Mouse (Mus musculus) embryonic facial prominence, embryonic 10.5 days (tissue): ENCODE results near the gene Tulp2. TPM values are rescaled to one million over a fixed set of nuclear protein-coding genes. Genes with fewer than 3 reads are reported as not detected.
"Not testable (repeated sequence)": the region's sequence is repeated elsewhere in the genome, so short reads cannot be mapped to it uniquely, and the experiment has no call there.

Experiments
- DNase-seq: peaks from one replicate; pipeline ENCODE4 v3.0.0-alpha.2; 2017; ENCODE audit warnings: low spot score
- H3K27ac ChIP-seq: fragments of 300-500 bp; sonication (generic); replicated peaks from 2 replicates; pipeline ENCODE4 v1.5.1; 2016; ENCODE audit warnings: mild to moderate bottlenecking
- H3K27me3 ChIP-seq: fragments of 300-500 bp; sonication (generic); replicated peaks from 2 replicates; pipeline ENCODE4 v1.6.1; 2016; ENCODE audit warnings: low read depth, mild to moderate bottlenecking; ENCODE audit not compliant: poor library complexity, severe bottlenecking
- H3K36me3 ChIP-seq: fragments of 300-500 bp; sonication (generic); replicated peaks from 2 replicates; pipeline ENCODE4 v1.6.1; 2016; ENCODE audit warnings: mild to moderate bottlenecking, moderate library complexity
- H3K4me1 ChIP-seq: fragments of 300-500 bp; sonication (generic); 2 replicates; pipeline ENCODE4 v1.6.1; 2016
- H3K4me3 ChIP-seq: fragments of 300-500 bp; sonication (generic); 2 replicates; pipeline ENCODE4 v1.5.1; 2016; ENCODE audit warnings: mild to moderate bottlenecking, moderate library complexity
- H3K9me3 ChIP-seq: fragments of 300-500 bp; sonication (generic); 2 replicates; pipeline ENCODE4 v1.6.1; 2016; ENCODE audit warnings: mild to moderate bottlenecking
- WGBS: fragments of 180-500 bp; shearing (Covaris S2); methylation state at CpG from one replicate; pipeline ENCODE4 v1.1.7; 2016; 5-methylcytosine and 5-hydroxymethylcytosine counted together
- polyA plus RNA-seq: library from polyadenylated mRNA; unstranded; fragments of >200 nt; fragmentation: Nextera tagmentation; extraction: Ambion mirVana; gene quantifications from 2 replicates; pipeline ENCODE4 v1.2.1, GENCODE M21; 2016

Gene Tulp2
- polyA plus RNA-seq, 1 experiment from 2014 or later: 1.4 TPM

DNA sequence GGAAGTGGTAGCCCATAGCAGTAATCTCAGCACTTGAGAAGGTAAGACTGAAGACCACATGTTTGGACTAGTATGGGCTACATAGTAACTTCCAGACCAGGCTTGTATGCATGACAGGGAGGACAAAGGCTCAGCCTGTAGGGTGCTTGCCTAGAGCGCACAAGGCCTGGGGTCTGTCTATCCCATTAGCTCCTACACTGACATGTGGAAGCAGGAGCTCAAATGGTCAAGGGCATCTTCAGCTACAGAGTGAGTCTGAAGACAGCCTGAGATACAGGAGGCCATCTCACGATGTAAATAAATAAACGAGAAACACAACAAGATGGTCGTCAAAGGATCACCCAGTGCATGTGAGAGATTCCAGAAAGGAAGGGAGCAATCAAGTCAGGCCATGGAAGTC is 19.4 kb upstream of the Tulp2 start:
- H3K4me1 ChIP-seq: peaks cover 53% of the 10 kb centered on the region
- no peaks in the 10 kb centered on the region for H3K27me3 ChIP-seq
- WGBS: 86% methylated on average over 4 of the region's 4 CpGs
- no peak for DNase-seq
- H3K9me3 ChIP-seq: no peaks in the 10 kb centered on the region
- H3K36me3 ChIP-seq: peaks cover 69% of the 10 kb centered on the region
- no peak overlapping the region for H3K27ac ChIP-seq
- H3K4me3 ChIP-seq: no peak overlapping the region

DNA sequence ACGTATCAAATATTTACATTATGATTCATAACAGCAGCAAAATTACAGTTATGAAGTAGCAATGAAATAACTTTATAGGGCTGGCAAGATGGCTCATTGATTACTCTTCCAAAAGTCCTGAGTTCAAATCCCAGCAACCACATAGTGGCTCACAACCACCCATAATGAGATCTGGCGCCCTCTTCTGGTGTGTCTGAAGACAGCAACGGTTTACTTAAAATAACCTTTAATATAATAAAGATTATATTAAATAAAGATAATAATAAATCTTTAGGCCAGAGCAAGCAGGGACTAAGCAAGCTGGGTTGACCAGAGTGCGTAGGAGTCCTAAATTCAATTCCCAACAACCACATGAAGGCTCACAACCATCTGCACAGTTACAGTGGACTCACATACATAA is 18.8 kb upstream of the Tulp2 start:
- WGBS: 79% methylated on average over 4 of the region's 4 CpGs
- H3K27ac ChIP-seq, H3K27me3 ChIP-seq, DNase-seq, H3K9me3 ChIP-seq, H3K4me3 ChIP-seq: not testable (repeated sequence)
- H3K4me1 ChIP-seq: peaks cover 50% of the 10 kb centered on the region
- H3K36me3 ChIP-seq: peaks cover 64% of the 10 kb centered on the region

DNA sequence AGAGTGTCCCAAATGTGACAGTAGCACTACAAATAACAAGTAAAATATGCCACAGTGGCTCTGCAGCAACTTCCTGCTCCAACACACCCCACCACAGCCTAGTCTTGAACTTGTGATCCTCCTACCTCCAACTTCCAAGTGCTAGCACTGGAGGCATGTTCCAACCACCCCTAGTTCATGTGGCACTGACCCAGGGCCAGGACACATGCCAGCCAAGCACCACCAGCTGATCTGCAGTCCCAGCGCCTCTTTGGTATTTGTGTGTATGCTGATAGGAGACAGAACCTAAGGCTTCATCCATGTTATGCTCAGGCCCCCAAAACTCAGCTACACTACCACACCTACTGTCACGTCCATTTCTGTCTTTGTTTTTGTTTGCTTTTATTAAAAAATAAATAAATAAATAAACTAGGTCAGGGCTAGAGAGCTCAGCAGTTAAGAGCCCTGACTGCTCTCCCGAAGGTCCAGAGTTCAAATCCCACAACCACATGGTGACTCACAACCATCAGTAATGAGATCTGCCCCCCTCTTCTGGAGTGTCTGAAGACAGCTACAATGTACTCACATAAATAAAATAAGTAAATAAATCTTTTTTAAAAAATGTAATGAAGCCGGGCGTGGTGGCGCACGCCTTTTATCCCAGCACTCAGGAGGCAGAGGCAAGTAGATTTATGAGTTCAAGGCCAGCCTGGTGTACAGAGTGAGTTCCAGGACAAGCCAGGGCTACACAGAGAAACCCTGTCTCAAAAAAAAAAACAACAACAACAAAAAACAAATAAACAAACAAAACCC is 17.5 kb upstream of the Tulp2 start:
- Histone ChIP-seq H3K27ac (no peak overlapping the region), H3K36me3 (peaks cover 54% of the 10 kb centered on the region), H3K27me3 (no peaks in the 10 kb centered on the region), H3K4me1 (peaks cover 43% of the 10 kb centered on the region), H3K4me3 (no peak overlapping the region), H3K9me3 (no peaks in the 10 kb centered on the region)
- DNase-seq: no peak
- whole genome bisulfite sequencing: 96% methylated on average over 7 of the region's 7 CpGs

DNA sequence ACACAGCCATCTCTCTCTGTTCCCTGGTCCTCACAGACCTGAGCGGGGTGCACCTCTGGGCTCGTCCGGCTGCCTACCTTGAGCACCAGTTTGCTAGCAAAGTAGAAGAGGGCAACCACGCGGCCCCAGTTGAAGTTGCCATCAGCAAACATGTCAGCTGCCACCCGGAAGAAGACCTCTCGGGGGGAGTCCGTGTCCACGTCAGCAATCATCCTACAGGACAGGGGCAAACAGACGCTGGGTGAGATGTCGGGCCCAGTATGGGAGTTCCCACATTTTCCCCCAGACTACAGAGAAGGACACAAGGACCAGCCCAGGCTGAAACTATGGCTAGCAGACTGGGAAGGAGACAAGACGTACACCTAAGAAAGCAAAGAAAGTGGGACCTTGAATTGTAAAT is 16.6 kb upstream of the Tulp2 start:
- H3K9me3 ChIP-seq: no peaks in the 10 kb centered on the region
- 96% methylated on average over 12 of the region's 12 CpGs for WGBS
- H3K36me3 ChIP-seq: peaks cover 54% of the 10 kb centered on the region
- H3K4me1 ChIP-seq: peaks cover 40% of the 10 kb centered on the region
- no peak overlapping the region for H3K27ac ChIP-seq
- H3K4me3 ChIP-seq: peak overlapping the region; percentile 86; the same call in 1 of the 2 replicates
- no peak for DNase-seq
- no peaks in the 10 kb centered on the region for H3K27me3 ChIP-seq

DNA sequence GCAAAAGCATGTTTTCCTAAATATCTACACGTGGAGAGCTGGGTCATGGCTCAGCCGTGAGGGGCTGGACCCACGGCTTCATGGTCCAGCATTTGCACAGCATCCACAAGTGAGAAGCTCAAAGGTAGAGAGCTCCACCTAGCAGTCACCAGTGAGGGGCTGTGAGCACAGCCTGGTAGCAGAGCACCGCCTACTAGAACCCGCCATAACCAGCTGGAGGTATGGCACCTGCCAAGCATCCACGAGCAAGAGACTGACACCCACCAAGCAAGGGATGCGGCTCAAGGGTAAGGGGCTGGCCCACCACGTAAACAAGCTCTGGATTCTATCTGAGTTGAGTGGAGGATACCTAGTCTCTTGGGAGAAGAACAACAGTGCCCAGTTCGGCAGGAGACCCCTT is 16.1 kb upstream of the Tulp2 start:
- WGBS: 84% methylated on average over 9 of the region's 9 CpGs

DNA sequence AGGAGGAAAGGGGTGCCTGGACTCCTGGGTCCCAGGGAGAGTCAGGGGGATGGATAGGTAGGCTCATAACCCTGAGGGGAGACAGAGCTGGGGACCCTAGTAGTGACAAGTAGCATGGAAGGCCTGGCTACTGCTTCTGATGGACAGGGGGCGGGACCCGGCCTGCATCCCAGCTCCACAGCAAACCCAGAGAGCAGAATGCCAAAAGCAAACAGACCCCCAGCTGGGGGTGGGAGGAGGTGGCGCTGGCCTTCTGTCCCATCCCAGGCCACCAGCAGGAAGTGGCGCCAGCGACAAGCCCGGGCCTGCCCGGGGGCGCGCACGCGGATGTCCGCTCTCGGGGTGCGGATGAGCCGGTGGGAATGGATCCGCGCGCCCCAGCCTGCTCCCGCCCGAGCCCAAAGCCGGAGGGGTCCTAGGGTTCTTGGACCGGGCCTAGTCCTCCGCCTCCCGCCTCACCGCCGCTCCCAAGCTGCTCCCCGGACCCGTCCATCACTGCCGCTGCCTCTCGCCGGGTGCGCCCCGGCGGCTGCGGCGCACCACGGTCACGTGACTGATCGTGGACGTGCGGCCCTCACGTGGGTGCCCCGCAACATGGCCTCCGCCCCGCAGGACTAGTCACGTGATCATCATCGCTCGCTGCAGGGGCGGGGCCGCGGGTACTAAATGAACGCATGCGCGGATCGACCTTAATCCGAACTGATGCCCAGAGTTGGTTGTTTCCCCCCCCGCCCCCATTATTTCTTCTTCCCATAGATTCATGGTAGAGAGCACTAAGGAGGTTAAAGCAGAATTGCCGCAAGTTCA is 15.2 kb upstream of the Tulp2 start, which contains the start of gene Bax:
TSS of gene Bax (minus strand) at position 616 of the 807 bp plus-strand sequence.
- Histone ChIP-seq H3K27me3 (no peaks in the 10 kb centered on the region), H3K36me3 (peaks cover 42% of the 10 kb centered on the region), H3K4me1 (peaks cover 26% of the 10 kb centered on the region), H3K27ac (peak within 1 kb of the TSS; percentile 91), H3K4me3 (peak within 1 kb of the TSS; percentile 86), H3K9me3 (no peaks in the 10 kb centered on the region)
- WGBS: under 1% methylated on average over 58 of the region's 58 CpGs
- peak; percentile 97 for DNase-seq

More for the DNA sequence above, 16.1 kb upstream of the Tulp2 start:
- H3K27ac ChIP-seq: peak overlapping the region; percentile 91; the same call in 1 of the 2 replicates
- H3K4me3 ChIP-seq: peak overlapping the region; percentile 86
- DNase-seq: no peak
- peaks cover 52% of the 10 kb centered on the region for H3K36me3 ChIP-seq
- no peaks in the 10 kb centered on the region for H3K9me3 ChIP-seq
- peaks cover 35% of the 10 kb centered on the region for H3K4me1 ChIP-seq
- H3K27me3 ChIP-seq: no peaks in the 10 kb centered on the region

DNA sequence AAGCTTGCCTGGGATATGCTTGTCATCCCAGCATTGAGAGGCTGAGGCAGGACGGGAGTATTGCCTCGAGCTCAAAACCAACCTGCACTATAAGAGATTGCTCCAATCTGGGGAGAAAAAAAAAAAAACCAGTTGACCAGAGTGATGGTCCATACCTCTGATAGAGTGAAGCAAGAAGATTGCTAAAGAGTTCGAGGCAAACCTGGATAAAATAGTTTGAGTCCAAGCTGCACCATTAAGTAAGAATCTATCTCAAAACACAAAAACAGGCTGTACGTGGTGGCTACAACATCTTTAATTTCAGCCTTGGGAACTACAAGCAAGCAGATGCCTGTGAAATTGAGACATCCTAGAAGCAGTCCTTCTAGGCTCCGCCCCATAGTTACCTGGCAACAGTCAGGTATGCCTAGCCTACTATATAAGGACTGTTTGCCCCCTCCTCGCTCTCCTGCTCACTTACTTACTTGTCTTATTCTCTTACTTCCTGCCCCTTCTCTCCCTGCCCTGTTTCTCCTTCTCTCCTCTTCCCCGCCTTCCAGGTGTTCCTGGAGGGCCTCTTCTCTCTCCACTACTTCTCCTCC is 14.5 kb upstream of the Tulp2 start:
- peak overlapping the region; percentile 91 for H3K27ac ChIP-seq
- H3K36me3 ChIP-seq: peaks cover 36% of the 10 kb centered on the region
- 31% methylated on average over 7 of the region's 7 CpGs for WGBS

DNA sequence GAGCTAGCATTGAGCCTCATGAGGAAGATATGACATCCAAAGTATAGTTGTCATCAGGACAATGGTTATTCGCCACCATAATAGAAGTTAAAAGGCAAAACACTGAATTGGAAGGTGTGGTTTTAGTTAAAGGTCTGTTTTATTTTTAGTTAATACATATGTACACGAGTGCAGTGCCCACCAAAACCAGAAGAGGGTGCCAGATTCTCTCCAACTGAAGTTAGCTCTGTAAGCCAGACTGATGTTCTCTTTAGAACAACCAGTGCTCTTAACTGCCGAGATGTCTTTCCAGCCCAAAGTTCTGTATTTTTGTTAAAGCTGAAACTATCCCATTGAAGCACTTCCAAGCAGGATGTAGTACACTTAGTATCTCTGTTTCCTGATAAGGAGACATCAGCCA is 10.8 kb upstream of the Tulp2 start:
- 0 out of 2 replicates have a peak, but pooled peaks cover 3% of the 10 kb centered on the region for H3K36me3 ChIP-seq
- no peak overlapping the region for H3K4me3 ChIP-seq
- no peaks in the 10 kb centered on the region for H3K27me3 ChIP-seq
- H3K4me1 ChIP-seq: peaks cover 18% of the 10 kb centered on the region
- 14% methylated on average over 3 of the region's 3 CpGs for WGBS
- peak; percentile 64 for DNase-seq
- no peak overlapping the region for H3K27ac ChIP-seq
- H3K9me3 ChIP-seq: no peaks in the 10 kb centered on the region

More for the DNA sequence above, 14.5 kb upstream of the Tulp2 start:
- H3K27me3 ChIP-seq: no peaks in the 10 kb centered on the region
- peaks cover 21% of the 10 kb centered on the region for H3K4me1 ChIP-seq
- no peak for DNase-seq
- H3K4me3 ChIP-seq: peak overlapping the region; percentile 86
- H3K9me3 ChIP-seq: no peaks in the 10 kb centered on the region

DNA sequence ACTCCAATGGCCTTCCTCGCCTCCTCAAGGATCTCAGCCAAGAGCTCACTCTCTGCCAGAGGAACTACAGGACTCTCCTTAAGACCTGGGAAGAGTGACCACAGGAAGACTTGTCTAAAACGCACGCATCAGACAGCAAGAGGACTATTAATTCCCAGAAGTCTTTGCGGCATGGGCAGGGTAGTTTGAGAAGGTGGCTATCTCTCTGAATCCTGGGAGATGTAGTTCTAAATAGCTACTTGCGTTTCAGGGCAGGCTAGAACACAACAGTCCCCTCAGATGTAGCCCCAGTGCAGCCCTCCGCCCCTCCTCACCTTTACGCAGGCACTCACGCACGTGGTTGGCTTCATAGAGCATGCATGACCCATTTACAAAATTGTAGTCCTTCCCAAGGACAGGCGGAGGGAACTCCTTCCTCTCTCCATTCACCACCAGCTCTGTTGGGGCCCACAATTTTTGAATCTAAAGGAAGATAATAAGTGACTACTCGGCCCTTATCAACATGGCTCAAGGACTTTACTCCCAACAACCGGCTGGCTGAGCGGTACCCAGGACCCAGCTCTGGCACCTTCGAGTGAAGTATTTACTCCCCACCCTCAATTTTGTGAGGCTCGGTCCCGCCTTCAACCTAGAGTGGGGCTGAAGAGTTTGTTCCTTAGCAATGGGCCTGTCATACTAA is 6.2 kb upstream of the Tulp2 start:
- no peaks in the 10 kb centered on the region for H3K9me3 ChIP-seq
- peaks cover 11% of the 10 kb centered on the region for H3K36me3 ChIP-seq
- H3K4me3 ChIP-seq: peak overlapping the region; percentile 40; the same call in 1 of the 2 replicates
- H3K27me3 ChIP-seq: no peaks in the 10 kb centered on the region
- DNase-seq: no peak
- 0 out of 2 replicates have a peak, but pooled peaks cover 6% of the 10 kb centered on the region for H3K4me1 ChIP-seq
- 71% methylated on average over 16 of the region's 16 CpGs for WGBS
- H3K27ac ChIP-seq: peak overlapping the region; percentile 57; the same call in 1 of the 2 replicates

DNA sequence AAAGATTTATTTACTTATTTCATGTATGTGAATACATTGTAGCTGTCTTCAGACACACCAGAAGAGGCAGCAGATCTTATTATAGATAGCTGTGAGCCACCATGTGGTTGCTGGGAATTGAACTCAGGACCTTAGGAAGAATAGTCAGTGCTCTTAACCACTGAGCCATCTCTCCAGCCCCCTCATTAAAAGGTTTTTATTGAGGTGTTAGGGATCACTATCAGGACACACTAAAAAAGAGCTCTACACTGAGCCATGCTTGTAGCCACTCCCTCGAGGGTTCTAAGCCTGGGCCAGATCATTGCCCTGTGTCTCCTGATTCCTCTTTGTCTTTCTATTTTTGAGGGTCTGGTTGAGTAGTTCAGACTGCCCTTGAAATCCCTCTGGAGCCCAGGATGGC is 5.2 kb upstream of the Tulp2 start:
- H3K27ac ChIP-seq: no peak overlapping the region
- H3K4me3 ChIP-seq: no peak overlapping the region
- H3K4me1 ChIP-seq: 0 out of 2 replicates have a peak, but pooled peaks cover 6% of the 10 kb centered on the region
- 72% methylated on average over 1 of the region's 1 CpGs for WGBS
- peaks cover 11% of the 10 kb centered on the region for H3K36me3 ChIP-seq
- DNase-seq: no peak
- H3K9me3 ChIP-seq: no peaks in the 10 kb centered on the region
- no peaks in the 10 kb centered on the region for H3K27me3 ChIP-seq

DNA sequence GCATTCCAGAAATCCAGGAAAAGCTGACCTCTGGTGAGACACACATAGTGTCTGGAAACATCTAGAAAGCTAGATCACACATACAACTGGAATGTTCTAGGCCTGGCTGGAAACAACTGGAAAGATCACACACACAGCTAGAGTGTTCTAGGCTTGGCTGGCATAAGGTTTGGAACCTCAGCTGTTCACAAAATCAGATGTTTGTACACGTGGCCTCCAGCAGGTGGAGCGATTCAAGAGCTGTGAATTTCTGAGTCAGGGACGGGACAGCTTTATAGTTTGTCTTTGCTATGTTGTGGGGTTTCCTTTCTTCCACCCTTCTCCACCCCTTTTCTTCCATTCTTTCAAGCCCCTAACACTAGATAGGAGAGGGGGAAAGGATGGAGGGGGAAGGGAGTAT is 4.7 kb upstream of the Tulp2 start:
- Histone ChIP-seq H3K9me3 (no peaks in the 10 kb centered on the region), H3K27ac (no peak overlapping the region), H3K27me3 (no peaks in the 10 kb centered on the region), H3K4me1 (0 out of 2 replicates have a peak, but pooled peaks cover 6% of the 10 kb centered on the region), H3K36me3 (peaks cover 11% of the 10 kb centered on the region), H3K4me3 (no peak overlapping the region)
- 17% methylated on average over 3 of the region's 3 CpGs for WGBS
- peak; percentile 55 for DNase-seq

DNA sequence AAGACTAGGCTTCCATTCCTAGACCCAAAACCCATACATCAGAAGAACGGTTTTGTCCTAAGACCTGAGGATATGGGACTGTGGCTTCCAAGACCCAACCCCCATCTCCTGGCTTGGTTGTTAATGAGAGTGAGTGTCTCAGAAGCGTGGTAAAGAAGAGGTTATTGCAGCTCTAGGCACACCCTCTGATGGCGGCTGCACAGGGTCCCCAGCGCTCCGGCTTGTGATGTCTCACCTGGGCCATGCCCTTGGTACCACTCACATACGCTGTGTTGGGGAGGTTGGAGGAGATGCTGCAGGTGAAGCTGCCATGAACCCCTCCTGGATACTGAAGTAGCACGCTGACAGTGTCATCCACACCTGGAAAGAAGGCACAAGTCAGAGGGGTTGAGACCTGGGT is 2.9 kb upstream of the Tulp2 start:
- peaks cover 9% of the 10 kb centered on the region for H3K36me3 ChIP-seq
- no peaks in the 10 kb centered on the region for H3K9me3 ChIP-seq
- 0 out of 2 replicates have a peak, but pooled peaks cover 6% of the 10 kb centered on the region for H3K4me1 ChIP-seq
- 94% methylated on average over 7 of the region's 7 CpGs for WGBS
- no peaks in the 10 kb centered on the region for H3K27me3 ChIP-seq
- H3K27ac ChIP-seq: no peak overlapping the region
- no peak for DNase-seq
- no peak overlapping the region for H3K4me3 ChIP-seq
